Mouse (Mus musculus): ENCODE measurements at regions not wholly inside any gene's neighbourhood (a gene's known extent, or its start where the extent isn't known, plus 50 kb on each side); places are given as distances from the start of the nearest gene placed in this dataset.

GRCm38 (mm10) chr2:57917721-57918120 lies 80.0 kb upstream of the Galnt5 start:
- Histone ChIP-seq H3K27me3 (ENCODE audit: control insufficient read depth in 1 of 2, insufficient read depth in 2 of 2, low read length in 2 of 2) (no peaks in the 10 kb centered on the region), H3K9me3 (replicated peaks; ENCODE audit: insufficient read depth, low read length) (no peaks in the 10 kb centered on the region), H3K4me1 (ENCODE audit: control insufficient read depth in 1 of 2, insufficient read depth in 2 of 2, low read length in 2 of 2) (no peaks in the 10 kb centered on the region), H3K4me3 (ENCODE audit: control insufficient read depth in 1 of 2, insufficient read depth in 1 of 2, low read depth in 2 of 2, low read length in 2 of 2) (no peak overlapping the region), H3K36me3 (ENCODE audit: control insufficient read depth in 1 of 2, insufficient read depth in 2 of 2, low read length in 2 of 2) (no peaks in the 10 kb centered on the region), H3K79me2 (ENCODE audit: control insufficient read depth, insufficient read depth, low read length, poor library complexity) (no peaks in the 10 kb centered on the region), H3K9ac (ENCODE audit: control insufficient read depth, low read depth, low read length, poor library complexity, severe bottlenecking) (no peak overlapping the region), H3K27ac (ENCODE audit: control insufficient read depth, low read depth, low read length) (no peak overlapping the region)
- TF ChIP-seq MYB (IDR thresholded peaks at IDR 0.05; ENCODE audit: low read depth, low read length) (no peak), MXI1 (IDR thresholded peaks at IDR 0.05; ENCODE audit: low read depth, low read length) (no peak), ZMIZ1 (IDR thresholded peaks at IDR 0.05; ENCODE audit: low read depth, low read length) (no peak), BHLHE40 (IDR thresholded peaks at IDR 0.05; ENCODE audit: borderline replicate concordance, low read depth, low read length) (no peak), RCOR1 (IDR thresholded peaks at IDR 0.05; ENCODE audit: low read depth, low read length) (no peak)
- DNase-seq (ENCODE audit: low read depth, low spot score): no peak

DNA sequence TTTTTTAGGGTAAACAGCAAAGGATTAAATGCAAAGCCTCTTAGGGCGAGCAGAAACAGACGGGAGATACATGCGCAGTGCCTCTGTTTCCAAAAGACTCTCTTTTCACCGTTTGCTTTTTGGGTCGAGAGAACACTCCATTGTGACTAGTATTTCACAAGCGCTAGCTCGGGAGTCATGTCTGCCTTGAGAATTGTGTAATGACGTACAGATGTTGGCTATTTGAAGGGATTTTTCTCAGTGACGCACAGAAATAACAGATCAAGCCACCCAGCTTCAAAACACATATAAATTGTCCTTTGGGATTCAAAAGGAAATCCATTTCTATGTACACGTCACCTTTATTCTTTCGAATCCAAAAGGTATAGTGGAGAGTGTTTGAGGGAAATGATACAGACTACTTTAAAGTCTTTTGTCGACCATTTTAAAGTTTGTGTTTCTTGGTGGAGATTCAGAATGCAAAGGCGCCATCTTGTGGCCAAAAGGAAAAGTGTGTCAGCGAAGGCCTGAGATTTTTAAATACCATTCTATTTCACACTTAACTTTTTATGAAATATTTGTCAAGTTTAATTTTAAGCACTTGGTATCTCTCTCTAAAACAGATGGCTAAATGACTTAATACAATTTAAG lies 78.5 kb upstream of the Galnt5 start:
- H3K79me2 ChIP-seq (ENCODE audit: control insufficient read depth, insufficient read depth, low read length, poor library complexity): no peaks in the 10 kb centered on the region
- peak; percentile 54 for DNase-seq (ENCODE audit: low read depth, low spot score)
- TF ChIP-seq EP300 (IDR thresholded peaks at IDR 0.05; ENCODE audit: low read depth in 1 of 2, low read length in 2 of 2): no peak
- no peak for TF ChIP-seq NELFE (IDR thresholded peaks at IDR 0.05; ENCODE audit: low read depth, low read length)
- no peak for TF ChIP-seq POLR2A (IDR thresholded peaks at IDR 0.05; ENCODE audit: control insufficient read depth in 1 of 2, insufficient read depth in 1 of 2, low read depth in 1 of 2, low read length in 2 of 2, poor library complexity in 1 of 2)
- no peak for TF ChIP-seq TCF12 (IDR thresholded peaks at IDR 0.05; ENCODE audit: low read depth, low read length)
- no peak for TF ChIP-seq MAZ (IDR thresholded peaks at IDR 0.05; ENCODE audit: low read depth, low read length)
- TF ChIP-seq ELF1 (IDR thresholded peaks at IDR 0.05; ENCODE audit: low read depth, low read length): no peak
- no peak for TF ChIP-seq MEF2A (IDR thresholded peaks at IDR 0.05; ENCODE audit: extremely low read depth, insufficient replicate concordance, low read depth, low read length, poor library complexity, severe bottlenecking)
- TF ChIP-seq MAFK (IDR thresholded peaks at IDR 0.05; ENCODE audit: borderline replicate concordance, low read depth, low read length): no peak
- TF ChIP-seq CTCF (IDR thresholded peaks at IDR 0.05 in 2 of 3, conservative IDR thresholded peaks at IDR 0.05 in 1 of 3; ENCODE audit: control insufficient read depth in 1 of 3, insufficient read depth in 1 of 3, low read depth in 2 of 3, low read length in 3 of 3, poor library complexity in 1 of 3, severe bottlenecking in 1 of 3): peak; percentile 62 to 77 (median 64)
- TF ChIP-seq USF1 (IDR thresholded peaks at IDR 0.05; ENCODE audit: low read depth, low read length): no peak
- TF ChIP-seq KAT2A (conservative IDR thresholded peaks at IDR 0.05; ENCODE audit: low read depth, low read length): no peak
- TF ChIP-seq CHD2 (IDR thresholded peaks at IDR 0.05; ENCODE audit: low read length): no peak
- no peak for TF ChIP-seq ZNF384 (IDR thresholded peaks at IDR 0.05; ENCODE audit: low read depth, low read length)
- TF ChIP-seq CHD1 (IDR thresholded peaks at IDR 0.05; ENCODE audit: low read depth, low read length): no peak
- no peak for TF ChIP-seq ETS1 (IDR thresholded peaks at IDR 0.05; ENCODE audit: low read depth, low read length)
- TF ChIP-seq MYC (IDR thresholded peaks at IDR 0.05; ENCODE audit: low read depth, low read length): no peak
- TF ChIP-seq UBTF (IDR thresholded peaks at IDR 0.05; ENCODE audit: borderline replicate concordance, insufficient read depth, low read depth, low read length): no peak
- TF ChIP-seq POLR2AphosphoS5 (IDR thresholded peaks at IDR 0.05; ENCODE audit: borderline replicate concordance, low read depth, low read length): no peak
- TF ChIP-seq JUND (IDR thresholded peaks at IDR 0.05; ENCODE audit: low read depth, low read length): no peak
- no peak for TF ChIP-seq GATA1 (IDR thresholded peaks at IDR 0.05; ENCODE audit: low read depth, low read length)
- TF ChIP-seq MXI1 (IDR thresholded peaks at IDR 0.05; ENCODE audit: low read depth, low read length): no peak
- no peak for TF ChIP-seq SIN3A (IDR thresholded peaks at IDR 0.05; ENCODE audit: low read length)
- no peak for TF ChIP-seq MAX (IDR thresholded peaks at IDR 0.05; ENCODE audit: low read length)
- no peak for TF ChIP-seq TAL1 (IDR thresholded peaks at IDR 0.05; ENCODE audit: low read length)
- no peak for TF ChIP-seq BHLHE40 (IDR thresholded peaks at IDR 0.05; ENCODE audit: borderline replicate concordance, low read depth, low read length)
- no peak for TF ChIP-seq ZMIZ1 (IDR thresholded peaks at IDR 0.05; ENCODE audit: low read depth, low read length)
- TF ChIP-seq USF2 (IDR thresholded peaks at IDR 0.05; ENCODE audit: borderline replicate concordance in 1 of 2, insufficient read depth in 1 of 2, low read depth in 1 of 2, low read length in 2 of 2): no peak
- TF ChIP-seq POLR2AphosphoS2 (IDR thresholded peaks at IDR 0.05; ENCODE audit: low read length): no peak
- no peak for TF ChIP-seq RCOR1 (IDR thresholded peaks at IDR 0.05; ENCODE audit: low read depth, low read length)
- TF ChIP-seq RAD21 (IDR thresholded peaks at IDR 0.05; ENCODE audit: low read depth, low read length): peak; percentile 79

More for the DNA sequence above, 78.5 kb upstream of the Galnt5 start:
- Histone ChIP-seq H3K36me3 (ENCODE audit: control insufficient read depth in 1 of 2, insufficient read depth in 2 of 2, low read length in 2 of 2) (no peaks in the 10 kb centered on the region), H3K4me1 (ENCODE audit: control insufficient read depth in 1 of 2, insufficient read depth in 2 of 2, low read length in 2 of 2) (no peaks in the 10 kb centered on the region), H3K4me3 (ENCODE audit: control insufficient read depth in 1 of 2, insufficient read depth in 1 of 2, low read depth in 2 of 2, low read length in 2 of 2) (no peak overlapping the region), H3K9me3 (replicated peaks; ENCODE audit: insufficient read depth, low read length) (no peaks in the 10 kb centered on the region), H3K9ac (ENCODE audit: control insufficient read depth, low read depth, low read length, poor library complexity, severe bottlenecking) (no peak overlapping the region), H3K27ac (ENCODE audit: control insufficient read depth, low read depth, low read length) (no peak overlapping the region), H3K27me3 (ENCODE audit: control insufficient read depth in 1 of 2, insufficient read depth in 2 of 2, low read length in 2 of 2) (no peaks in the 10 kb centered on the region)

Measured in MEL (cell line).